Mouse (Mus musculus) large intestine, adult 2 months (tissue): ENCODE results near the gene Gzf1. TPM values are rescaled to one million over a fixed set of nuclear protein-coding genes. Genes with fewer than 3 reads are reported as not detected.

Source experiments
- DNase-seq: peaks from one replicate; pipeline ENCODE4 v3.0.0-alpha.2; 2012; ENCODE audit warnings: low read depth, low spot score
- WGBS: fragments of 180-500 bp; shearing (Covaris S2); methylation state at CpG from one replicate; pipeline ENCODE4 v1.1.7; 2018; 5-methylcytosine and 5-hydroxymethylcytosine counted together
- polyA plus RNA-seq: library from polyadenylated mRNA; depleted of rRNA; stranded (reverse); fragments of >200 nt; gene quantifications from 2 replicates; pipeline ENCODE4 v1.2.3, GENCODE M21; 2012; rRNA removed

The Gzf1 gene
- 4.0 and 5.2 TPM in 2 replicates for polyA plus RNA-seq

GRCm38 (mm10) chr2:148680775-148681291 lies at the start of gene Gzf1:
Gzf1 (plus strand) TSS chr2:148681023.
- peak; percentile 93 for DNase-seq
- WGBS, result under 1% methylated on average over 39 of the region's 39 CpGs

DNA sequence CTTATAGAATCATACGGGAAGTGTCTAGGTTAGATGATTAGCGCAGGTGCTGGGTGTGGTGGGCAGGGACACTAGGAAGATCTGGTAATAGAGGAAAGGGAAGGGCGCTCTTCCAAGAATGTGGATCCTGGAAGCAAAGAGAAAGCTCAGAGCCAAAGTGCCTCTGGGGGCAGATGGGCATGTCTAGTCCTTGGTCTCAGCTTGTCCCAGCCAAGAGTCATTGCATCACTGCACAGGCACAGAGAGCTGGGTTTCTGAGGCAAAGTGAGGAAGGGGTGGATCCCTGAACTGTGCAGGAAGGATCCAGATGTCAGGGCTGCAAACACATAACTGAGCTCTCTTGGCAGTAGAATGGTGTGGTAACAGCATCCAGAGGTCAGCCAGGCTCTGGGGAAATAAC lies 49.2 kb upstream of the Gzf1 start:
- WGBS, result 79% methylated on average over 3 of the region's 3 CpGs
- no peak for DNase-seq

GRCm38 (mm10) chr2:148634466-148634865 lies 46.4 kb upstream of the Gzf1 start:
- no peak for DNase-seq
- WGBS, result 87% methylated on average over 4 of the region's 4 CpGs

GRCm38 (mm10) chr2:148642610-148643370 lies 38.0 kb upstream of the Gzf1 start:
- DNase-seq, result no peak
- WGBS, result 69% methylated on average over 1 of the region's 1 CpGs

DNA sequence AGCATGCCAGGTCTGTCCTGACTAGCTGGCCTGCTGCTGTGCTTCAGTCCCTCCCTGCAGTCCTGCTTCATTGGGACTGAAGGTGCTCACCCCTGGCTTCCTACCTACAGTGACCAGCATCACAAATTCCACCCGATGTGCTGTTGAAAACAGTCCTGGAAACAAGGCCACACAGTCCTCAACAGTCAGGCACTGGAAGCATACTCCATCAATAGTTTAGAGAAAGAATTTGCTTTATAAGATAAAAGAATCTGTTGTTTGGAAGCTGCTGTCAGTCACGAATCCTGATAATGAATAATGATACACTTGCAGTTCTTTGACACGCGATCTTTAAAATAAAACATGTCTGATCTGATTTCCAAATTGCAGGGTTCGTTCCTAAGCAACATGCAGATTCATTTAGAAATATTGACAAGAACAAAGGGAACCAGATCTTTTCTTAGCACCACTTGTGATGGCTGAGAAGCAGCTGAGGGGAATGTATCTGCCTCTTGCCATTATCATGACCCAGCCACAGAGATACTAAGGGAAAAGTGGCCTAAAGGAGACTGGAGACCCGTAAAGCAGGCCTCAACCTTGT lies 36.3 kb upstream of the Gzf1 start:
- 90% methylated on average over 6 of the region's 6 CpGs for WGBS
- no peak for DNase-seq

GRCm38 (mm10) chr2:148650587-148651357 lies 30.1 kb upstream of the Gzf1 start:
- DNase-seq, result no peak
- WGBS, result 44% methylated on average over 3 of the region's 3 CpGs

DNA sequence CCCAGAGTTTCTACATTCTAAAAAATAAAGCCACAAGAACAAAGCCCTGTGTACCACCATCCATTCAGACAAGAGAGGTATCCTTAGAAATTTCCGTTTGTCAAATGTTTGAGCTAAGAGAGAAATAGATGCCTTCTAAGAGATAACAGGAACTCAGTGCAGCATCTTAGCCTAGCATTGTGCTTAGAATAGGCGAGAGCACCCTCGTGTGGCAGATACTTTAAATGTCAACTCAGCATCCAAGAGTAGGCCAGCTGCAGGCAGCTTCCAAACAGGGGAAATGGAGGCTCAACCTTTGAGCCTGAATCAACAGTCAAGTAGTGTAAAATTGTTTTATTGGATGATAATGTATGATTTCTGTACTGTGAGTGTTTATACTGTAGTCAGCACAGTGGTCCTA lies 25.9 kb upstream of the Gzf1 start:
- no peak for DNase-seq
- WGBS, result under 1% methylated on average over 3 of the region's 3 CpGs

GRCm38 (mm10) chr2:148663458-148663857 lies 17.4 kb upstream of the Gzf1 start:
- WGBS, result 96% methylated on average over 1 of the region's 1 CpGs
- no peak for DNase-seq

DNA sequence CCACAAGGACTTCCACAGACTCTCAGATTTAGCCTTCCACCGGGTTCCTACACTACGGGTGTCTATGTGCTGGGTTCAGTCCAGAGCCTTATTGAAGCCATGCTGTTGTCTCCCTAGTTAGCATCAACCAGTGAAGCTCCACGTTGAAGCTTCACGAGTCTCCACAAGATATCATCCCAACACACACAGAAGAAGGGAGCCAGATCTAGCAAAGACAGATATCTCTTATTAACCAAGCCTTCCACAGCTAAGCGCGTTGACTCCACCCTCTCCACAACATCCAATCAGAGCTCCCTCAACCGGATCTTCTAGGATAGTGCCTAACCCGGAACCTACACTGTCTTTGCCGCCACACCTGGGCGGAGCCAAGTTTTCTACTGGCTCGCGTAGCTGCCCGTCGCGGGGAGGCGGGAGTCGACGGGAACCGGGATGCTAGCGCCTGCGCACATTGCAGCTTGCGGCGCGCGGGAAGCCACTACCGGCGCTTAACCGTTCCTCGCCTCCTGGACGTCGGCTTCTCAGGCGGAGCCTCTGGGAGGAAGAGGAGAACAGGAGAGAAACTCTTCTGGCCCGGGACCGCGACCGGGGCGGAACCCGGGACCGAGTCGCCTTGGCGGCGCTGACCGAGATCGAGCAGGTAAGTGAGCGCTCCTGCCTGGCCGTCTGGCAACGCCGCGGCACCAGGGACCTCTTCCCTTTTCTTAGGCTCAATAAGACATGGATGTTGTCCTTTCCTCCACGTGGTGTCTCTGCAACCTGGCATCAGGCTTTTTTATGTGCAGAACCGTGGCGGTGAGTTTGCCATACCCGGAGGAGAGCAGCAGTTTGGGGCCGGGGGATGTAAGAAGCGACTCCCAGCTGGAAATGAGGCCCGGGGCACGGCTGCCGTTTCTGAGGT lies 8.4 kb upstream of the Gzf1 start, which contains the start of gene Nxt1:
Nxt1 (plus strand) TSS at position 403 of the 898 bp plus-strand sequence.
- DNase-seq, result peak; percentile 94
- under 1% methylated on average over 58 of the region's 58 CpGs for WGBS

GRCm38 (mm10) chr2:148677801-148678200 lies 3.0 kb upstream of the Gzf1 start:
- 39% methylated on average over 26 of the region's 26 CpGs for WGBS
- no peak for DNase-seq

DNA sequence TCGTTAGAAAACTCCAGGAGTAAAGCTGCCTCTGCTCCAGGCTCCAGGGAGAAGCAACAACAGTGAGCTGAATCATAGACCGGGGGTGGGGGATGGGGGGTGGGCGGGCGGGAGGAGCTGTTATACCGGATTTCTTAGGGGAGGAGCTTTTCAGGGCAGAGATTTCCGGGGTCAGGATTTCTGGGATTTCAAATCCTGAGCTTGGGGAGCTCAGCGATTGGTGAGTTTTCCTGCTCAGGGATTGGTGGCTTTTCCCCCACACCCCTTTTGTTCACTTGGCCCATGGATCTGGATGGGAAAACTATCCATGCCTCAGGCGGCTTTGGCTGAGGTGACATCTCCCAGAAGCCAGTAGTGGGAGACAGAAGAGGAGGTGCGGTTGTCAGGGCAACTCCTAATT lies 1.5 kb upstream of the Gzf1 start:
- WGBS, result 8% methylated on average over 9 of the region's 9 CpGs
- peak; percentile 72 for DNase-seq

- whole genome bisulfite sequencing, result 4% methylated on average over 17 of the region's 17 CpGs
- no peak for DNase-seq
Observed at GRCm38 (mm10) chr2:148681461-148681891, 653 bp downstream of the Gzf1 start.

- DNase-seq, result no peak
- 92% methylated on average over 1 of the region's 1 CpGs for WGBS
Observed at GRCm38 (mm10) chr2:148683031-148683430, 2.2 kb downstream of the Gzf1 start.

DNA sequence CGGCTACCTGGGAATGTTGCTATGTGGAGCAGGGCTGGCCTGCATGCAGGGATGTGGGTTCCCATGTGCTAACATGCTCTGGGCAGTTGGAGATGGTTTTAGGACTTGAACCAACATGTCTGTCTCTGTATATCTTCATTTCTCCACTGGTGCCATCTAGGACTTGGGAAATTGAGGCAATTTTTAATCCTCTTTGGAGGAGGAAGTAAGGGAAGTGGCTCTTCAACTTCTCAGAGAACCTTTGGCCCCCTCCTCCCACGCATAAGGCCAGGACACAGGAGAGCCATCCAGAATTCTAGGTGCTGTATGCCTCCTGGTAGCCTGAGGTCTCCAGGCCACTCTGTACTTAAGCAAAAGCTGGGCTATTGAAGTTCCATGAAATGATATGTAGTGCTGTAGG lies 4.1 kb downstream of the Gzf1 start:
- 91% methylated on average over 2 of the region's 2 CpGs for WGBS
- DNase-seq, result no peak

DNA sequence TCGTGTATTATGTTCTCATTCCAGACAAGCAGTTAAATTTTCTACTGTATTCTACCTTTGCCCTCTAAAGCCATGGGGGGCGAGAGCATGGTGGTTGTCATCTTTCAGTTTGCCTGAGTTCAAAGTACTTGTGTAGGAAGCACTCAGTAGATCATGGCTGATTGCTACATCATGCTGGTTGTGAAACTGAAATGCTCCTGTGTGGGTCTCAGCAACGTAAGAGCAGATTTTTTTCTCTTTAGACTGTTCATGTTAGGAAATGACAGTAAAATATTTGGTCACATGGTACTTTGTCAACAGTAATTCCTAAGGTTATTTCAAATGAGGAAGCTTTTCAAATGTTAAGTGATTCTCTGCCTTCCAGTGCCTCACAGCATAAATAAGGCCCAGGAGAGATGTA lies 4.9 kb downstream of the Gzf1 start:
- no peak for DNase-seq
- WGBS, result 59% methylated on average over 3 of the region's 3 CpGs

DNA sequence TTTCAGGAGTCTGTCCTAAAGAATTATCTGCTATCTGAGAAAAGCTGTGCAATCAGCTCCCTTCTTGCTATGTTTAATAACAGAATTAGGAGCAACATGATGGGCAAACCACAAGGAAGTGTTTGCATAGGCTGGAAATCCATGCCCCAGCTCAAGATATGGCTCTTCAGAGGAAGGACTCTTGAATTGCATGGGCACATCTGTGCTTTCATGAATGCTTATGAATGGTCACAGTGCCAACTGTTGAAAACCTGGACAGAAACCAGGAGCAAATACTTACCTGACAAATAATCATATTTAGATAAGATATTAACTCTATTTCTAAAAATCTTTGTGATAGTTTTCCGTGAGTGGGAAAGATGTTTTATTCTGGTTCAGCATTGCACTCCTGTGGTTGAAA lies 6.0 kb downstream of the Gzf1 start:
- DNase-seq, result no peak
- 95% methylated on average over 1 of the region's 1 CpGs for WGBS

DNA sequence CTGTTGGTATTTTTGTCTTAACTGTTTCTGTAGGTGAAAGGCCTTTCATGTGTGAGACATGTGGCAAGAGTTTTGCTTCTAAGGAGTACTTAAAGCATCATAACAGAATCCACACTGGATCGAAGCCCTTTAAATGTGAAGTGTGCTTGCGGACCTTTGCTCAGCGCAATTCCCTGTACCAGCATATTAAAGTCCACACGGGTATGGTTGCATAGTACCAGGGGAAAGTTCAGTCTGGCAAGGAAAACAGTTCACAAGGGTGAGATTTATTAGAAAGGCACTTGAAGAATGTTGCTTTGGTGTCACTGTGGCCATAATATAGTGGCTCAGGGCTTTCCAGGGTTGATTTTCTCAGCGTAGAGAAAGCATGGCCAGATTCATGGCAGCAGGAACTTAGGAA lies 7.1 kb downstream of the Gzf1 start:
- WGBS, result 83% methylated on average over 5 of the region's 5 CpGs
- no peak for DNase-seq

DNA sequence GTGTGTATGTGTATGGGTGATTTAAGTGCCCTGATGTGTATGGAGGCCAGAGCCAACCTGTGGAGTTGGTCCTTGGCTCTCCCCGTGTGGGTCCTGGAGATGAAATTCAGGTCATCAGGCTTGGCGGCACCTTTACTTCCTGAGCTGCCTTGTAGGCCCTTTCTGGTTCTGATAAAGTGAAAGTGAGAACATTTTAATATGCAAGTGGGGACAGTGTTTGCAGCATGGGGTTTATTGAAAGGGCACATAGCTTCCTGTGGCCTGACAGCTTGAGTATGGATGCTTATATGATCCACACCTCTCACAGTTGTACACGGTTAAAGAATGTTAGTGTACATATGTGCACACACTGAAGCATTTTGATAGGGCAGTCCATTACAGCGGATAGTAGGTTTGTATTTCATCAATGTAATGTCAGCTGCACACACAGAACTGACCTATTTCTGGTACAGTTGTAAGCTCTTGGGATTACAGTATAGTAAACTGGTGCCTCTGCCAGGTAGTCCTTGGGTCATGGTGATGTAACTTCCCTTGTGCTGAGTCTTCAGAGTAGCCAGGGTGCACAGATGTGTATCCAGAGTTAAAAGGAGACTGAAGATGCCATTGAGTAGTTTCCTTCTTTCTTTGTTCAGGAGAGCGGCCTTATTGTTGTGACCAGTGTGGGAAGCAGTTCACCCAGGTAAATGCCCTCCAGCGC lies 8.8 kb downstream of the Gzf1 start:
- DNase-seq, result no peak
- 91% methylated on average over 6 of the region's 6 CpGs for WGBS

- DNase-seq, result no peak
- 93% methylated on average over 3 of the region's 3 CpGs for WGBS
Observed at GRCm38 (mm10) chr2:148690291-148690690, 9.5 kb downstream of the Gzf1 start.
